Mouse (Mus musculus) cerebellum, postnatal 36 days (tissue): ENCODE data around the gene Atg4b.
A peak's percentile ranks its signal among the peaks of the same experiment; 100 is the strongest.

Experiments used
- DNase-seq, 2 experiments: peaks; one replicate each; pipeline ENCODE4 v3.0.0; 2021 to 2022; ENCODE audit warnings: mixed read lengths in 2 of 2

Atg4b gene

DNA sequence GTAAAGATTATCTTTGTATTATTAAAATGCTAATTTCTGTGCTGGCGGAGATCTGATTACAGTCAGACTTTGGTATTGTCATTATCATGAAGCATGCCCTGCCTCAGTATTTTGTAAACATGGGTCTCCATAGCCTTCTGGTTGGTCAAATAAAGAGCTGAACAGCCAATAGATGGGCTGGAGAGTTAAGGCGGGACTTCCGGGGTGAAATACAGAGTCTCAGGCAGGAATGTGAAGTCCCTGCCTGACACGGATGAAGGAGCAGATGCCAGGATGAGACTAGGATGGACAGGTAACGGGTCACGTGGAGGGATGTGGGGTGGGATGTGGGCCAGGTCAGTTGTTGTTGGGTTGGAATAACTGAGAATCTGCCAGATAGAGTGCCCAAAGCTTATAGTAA, at the start of gene Atg4b:
Atg4b (plus strand) TSS at position 211 of the 400 bp plus-strand sequence.
- no peak for DNase-seq

DNA sequence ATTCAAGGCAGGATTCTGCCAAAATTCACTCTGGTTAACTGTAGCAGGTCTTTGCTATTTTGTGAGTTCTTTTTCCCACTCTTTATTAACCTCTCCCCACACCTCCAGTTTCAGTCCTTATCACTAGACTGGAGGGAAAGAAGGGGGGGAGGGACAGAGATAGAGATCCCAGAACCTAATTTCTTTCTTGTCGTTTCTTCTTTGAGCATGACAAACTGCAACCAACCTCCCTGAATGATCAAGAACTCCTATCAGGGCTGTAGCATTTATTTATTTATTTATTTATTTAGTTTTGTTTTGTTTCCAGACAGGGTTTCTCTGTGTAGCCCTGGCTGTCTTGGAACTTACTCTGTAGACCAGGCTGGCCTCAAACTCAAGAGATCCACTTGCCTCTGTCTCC, 49.2 kb upstream of the Atg4b start:
- DNase-seq, result no peak

- no peak for DNase-seq
These were observed 47.7 kb upstream of the Atg4b start for GRCm38 (mm10) chr1:93703472-93704048.

DNA sequence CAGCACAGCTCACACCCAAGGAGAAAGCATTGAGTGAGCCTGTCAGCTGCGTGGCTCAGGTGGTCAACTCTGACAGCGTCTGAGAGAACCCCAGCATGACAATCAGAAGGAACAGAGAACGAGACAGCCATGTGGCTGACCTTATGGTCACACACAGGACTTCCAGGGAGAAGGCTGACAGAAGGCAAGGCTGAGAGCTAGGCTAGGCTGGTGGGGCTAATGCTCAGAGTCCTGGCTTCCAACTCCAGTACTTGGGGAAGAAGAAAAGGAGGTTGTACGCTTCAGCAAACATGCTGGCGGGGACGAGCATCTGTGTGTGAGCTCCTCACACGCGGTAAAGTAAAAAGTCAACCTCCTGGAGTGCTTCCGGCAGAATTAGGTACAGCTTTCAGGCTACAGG, 47.0 kb upstream of the Atg4b start:
- DNase-seq, result no peak

DNA sequence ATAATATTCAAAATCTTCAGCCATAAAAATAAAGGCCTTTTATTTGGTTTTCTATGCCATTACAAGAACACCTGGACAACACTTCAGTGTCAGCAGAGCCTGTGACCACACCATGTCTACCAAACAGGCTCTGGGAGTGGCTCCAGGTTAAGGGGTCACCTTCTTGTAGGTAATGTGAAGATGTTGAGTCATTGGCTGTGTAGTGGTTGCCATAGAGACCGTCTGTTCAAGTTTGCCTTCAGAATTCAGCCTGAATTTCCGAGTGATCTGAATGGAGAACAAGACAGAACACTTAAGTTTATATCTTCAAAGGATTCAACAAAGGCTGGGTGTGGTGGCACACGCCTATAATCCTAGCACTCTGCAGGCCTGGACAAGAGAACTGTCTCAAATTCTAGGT, 45.9 kb upstream of the Atg4b start:
- no peak for DNase-seq

DNA sequence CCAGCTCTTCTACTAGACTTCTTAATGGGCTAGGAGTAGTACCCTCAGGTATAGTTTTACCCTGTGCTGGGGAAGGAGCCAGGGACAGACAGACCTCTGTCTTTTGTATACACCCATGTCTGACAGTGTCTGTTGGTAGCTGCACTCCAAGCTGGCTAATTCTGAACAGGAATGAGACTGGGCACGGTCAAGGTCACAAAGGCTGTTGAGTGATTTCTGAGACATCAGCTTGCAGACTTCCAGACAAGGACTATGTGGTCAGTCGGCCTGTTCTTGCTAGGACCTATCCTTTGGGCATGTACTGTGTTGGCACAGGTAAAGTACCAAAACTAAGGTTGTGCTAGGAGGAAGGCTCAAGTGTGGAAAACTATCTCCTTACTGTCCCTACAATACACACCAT, 35.1 kb upstream of the Atg4b start:
- DNase-seq, result no peak

GRCm38 (mm10) chr1:93721557-93721956, 29.7 kb upstream of the Atg4b start:
- no peak for DNase-seq

DNA sequence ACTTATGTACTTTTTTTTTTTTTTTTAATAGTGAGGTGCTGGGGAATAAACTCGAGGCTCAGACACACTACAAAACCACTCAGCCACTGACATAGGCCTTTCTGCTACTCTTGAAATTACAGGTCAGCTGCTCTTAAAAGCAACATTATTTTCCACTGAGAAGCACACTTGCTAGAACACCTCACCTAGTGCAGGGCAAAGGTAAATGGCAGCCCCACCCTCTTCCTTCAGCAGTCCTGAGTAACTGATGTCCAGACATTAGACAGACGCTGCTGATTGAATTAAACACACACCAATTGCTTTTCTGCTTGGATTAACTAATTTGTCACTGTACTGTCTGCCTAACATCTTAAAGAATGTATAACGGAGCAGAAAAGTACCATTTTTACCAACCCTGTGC, 26.7 kb upstream of the Atg4b start:
- DNase-seq, result no peak

DNA sequence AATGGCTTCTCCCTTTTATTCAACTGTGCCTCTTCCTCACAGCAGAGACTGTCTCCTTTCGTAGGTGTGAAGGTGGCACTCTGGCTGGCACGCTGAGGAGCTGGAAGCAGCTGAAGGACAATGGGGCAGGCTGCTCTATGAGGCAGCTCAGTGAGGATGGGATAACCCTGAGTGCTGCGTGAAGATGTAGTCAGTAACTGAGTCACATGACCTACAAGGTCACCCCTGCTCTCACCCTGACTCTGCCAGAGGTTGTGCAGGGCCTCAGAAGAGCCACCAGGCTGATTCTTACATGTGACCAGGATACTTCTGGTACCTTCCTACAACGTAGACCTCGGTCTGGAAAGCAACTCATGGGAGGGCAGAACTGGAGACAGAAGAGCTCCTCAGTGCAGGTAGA, 25.6 kb upstream of the Atg4b start:
- no peak for DNase-seq

- DNase-seq, result no peak
These were observed 25.2 kb upstream of the Atg4b start for GRCm38 (mm10) chr1:93726116-93726515.

GRCm38 (mm10) chr1:93726974-93727373, 24.3 kb upstream of the Atg4b start:
- DNase-seq, result peak; percentile 43 to 50

GRCm38 (mm10) chr1:93731103-93731502, 20.2 kb upstream of the Atg4b start:
- DNase-seq, result no peak

DNA sequence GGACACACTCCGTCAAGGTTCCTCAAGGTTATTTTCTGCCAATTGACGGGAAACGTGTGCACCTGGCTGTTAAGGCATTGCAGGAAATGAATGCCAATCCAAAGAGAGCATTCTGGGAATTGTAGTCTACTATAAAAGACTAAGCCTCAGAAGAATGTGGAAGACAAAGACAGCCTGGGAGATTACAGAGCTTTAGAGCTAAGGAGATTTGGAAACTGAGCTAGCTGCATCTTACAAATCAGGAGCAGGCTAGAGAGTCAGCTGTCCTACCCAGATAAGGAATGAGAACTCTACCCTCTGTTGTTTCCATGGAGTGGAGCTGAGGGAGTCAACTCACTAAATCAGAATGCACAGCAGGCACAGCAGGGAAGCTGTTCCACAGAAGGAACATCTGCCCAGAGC, 19.4 kb upstream of the Atg4b start:
- DNase-seq, result peak in 1 of 2 experiments; percentile 26

DNA sequence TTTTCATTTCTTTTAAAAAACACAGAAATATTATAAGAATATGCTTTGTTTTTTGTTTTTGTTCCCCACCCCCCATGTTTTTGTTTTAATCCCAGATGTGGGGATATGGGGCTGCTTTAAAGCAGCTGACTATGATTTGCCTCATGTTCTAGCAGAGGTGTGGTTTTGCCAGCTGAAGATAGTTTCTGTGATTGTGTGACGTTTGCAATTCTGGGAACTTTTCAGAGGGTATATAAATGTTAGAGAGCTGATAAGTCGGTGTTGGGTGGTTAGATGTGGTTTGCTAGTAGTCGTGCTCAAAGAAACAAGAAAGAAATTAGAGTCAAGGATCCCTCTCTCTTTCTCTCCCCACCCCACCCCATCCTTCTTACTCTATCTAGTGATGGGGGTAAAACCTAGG, 15.4 kb upstream of the Atg4b start:
- DNase-seq, result no peak

- DNase-seq, result no peak
These were observed 13.6 kb upstream of the Atg4b start for GRCm38 (mm10) chr1:93737711-93738110.

- no peak for DNase-seq
These were observed 10.6 kb upstream of the Atg4b start for GRCm38 (mm10) chr1:93740671-93741070.

GRCm38 (mm10) chr1:93741987-93742386, 9.3 kb upstream of the Atg4b start:
- DNase-seq, result no peak

GRCm38 (mm10) chr1:93742910-93743309, 8.4 kb upstream of the Atg4b start:
- no peak for DNase-seq

DNA sequence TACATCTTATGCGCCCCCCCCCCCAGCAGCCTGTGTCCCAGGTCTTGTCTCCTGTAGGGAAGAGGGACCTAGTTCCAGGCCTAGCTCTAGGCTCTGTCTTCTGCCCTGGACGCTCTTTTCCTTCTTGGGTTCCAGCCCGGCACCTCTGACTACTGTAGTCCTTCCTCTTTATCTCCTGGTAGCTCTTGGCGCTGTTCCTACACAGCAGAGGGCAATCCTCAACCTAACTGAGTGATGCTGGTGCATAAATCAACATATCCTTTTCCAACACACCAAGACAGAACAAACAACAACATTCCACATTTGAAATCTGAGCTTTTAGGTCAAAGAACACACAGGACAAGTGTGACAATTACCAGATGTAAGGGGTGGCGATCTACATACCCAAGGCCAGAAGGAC, 5.1 kb upstream of the Atg4b start:
- no peak for DNase-seq

DNA sequence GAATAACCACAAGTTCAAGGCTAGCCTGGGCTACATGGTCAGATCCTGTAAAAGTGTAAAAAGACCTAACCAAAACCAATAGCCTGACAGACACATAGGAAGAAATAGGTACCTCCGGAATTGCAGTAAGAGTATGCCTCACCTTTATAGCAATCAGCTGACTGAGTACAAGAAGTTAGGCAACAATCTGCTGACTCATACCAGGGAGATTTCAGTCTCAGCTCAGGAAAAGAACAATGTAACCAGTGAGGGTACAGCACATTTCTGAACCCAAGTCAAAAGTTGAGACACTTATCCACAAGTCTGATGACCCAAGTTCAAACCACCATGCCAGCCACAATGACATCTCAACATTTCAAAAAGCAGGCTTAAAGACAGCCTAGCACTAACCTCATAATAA, 2.8 kb upstream of the Atg4b start:
- DNase-seq, result no peak

- DNase-seq, result no peak
These were observed 2.7 kb downstream of the Atg4b start for GRCm38 (mm10) chr1:93753911-93754572.

- DNase-seq, result peak; percentile 90 to 96
These were observed 3.4 kb downstream of the Atg4b start, which contains the start of gene Thap4 for GRCm38 (mm10) chr1:93754573-93755290. Gene Thap4, minus strand, starts transcription at chr1:93754864.

- DNase-seq, result no peak
These were observed 4.0 kb downstream of the Atg4b start for GRCm38 (mm10) chr1:93755291-93755610.

DNA sequence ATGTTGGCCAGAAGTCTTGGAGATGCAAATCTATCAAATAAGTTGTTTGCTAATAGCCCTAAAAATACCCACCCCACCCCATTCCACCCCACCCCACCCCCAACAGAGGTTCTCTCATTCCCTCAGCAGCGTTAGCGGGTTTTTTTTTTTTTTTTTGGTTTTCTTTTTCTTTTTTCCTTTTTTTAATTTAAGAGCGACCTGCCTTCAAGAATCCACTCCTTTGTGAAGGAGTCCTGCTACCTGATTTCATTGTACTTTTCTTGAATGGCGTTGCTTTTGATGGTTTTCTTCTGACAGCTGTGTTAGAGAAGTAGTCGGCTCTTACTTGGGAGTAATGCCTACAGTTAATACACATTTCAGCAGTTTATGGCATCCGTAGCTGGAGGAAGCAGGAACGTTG, 4.3 kb downstream of the Atg4b start:
- no peak for DNase-seq
